Mouse (Mus musculus): Measurements from ENCODE around the gene Dennd1b.

Dennd1b gene

GRCm38 (mm10) chr1:139180481-139181149 is 217.4 kb downstream of the Dennd1b start:
- DNase-seq (ENCODE audit: low spot score), result no peak

DNA sequence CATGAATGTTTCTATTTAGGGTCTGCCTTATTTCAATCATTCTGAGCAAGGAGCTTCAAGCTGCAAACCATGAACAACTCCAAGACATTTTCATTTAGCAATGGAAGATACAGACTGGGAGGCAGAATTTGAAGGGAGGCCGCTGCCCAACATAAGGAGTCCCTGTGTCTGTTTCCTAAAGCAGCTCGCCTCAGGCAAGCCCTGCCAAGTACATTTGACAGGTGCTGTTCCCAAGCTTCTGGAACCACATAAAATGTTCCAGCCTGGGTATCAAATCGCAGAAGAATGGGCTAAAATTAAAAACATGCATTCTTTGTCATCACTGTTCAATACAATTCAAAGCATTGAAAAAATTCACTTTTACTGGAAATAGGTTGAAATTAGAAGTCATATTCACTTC is 229.4 kb downstream of the Dennd1b start:
- no peak for DNase-seq (ENCODE audit: low spot score)

DNA sequence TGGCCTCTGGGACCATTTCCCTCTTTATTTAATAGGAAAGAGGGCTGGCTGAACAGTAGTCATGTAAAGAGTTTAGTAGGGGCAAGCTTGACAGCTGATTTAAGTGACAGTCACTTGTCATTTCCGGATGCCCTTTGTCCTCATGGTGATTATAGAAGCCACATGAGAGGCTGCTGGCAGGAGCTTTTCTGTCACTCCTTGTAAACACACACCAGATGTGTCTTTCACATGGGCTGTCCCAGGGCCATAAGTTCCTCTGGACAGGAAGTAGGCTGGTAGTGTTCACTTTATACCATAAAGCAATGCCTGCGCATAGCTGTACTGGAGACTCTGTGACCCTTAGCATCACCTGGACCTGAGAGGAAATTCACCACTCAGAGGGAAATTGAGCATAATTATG is 230.8 kb downstream of the Dennd1b start:
- DNase-seq (ENCODE audit: low spot score), result peak; percentile 54

DNA sequence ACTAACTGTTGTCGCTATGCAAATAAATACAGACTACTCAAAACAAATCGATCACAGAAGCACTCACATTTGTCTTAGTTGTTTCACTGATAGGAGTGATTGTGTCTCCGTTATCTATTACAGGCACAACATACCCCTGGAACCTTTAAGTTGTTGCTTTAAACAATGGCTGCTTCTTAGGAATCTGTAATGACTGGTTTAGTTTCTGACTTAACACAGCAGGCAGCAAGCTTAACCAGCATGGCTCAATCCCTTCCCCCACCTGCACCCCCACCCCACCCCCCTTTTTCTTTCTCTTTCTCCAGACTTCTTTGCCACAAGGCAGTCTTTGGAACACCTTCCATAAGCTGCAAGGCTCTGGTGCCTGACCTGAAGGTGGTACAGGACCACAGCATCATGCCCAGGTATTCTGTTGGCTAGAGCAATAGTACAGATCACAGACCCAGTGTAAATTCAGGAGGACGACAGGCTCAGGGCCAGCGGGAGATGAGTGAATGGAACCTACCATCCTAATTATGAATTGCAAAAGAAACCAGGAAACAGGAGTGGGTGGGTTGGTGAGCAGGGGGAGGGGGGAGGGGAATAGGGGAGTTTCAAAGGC is 231.3 kb downstream of the Dennd1b start:
- DNase-seq (ENCODE audit: low spot score), result no peak

GRCm38 (mm10) chr1:139203026-139203425 is 239.8 kb downstream of the Dennd1b start:
- DNase-seq (ENCODE audit: low spot score), result no peak

DNA sequence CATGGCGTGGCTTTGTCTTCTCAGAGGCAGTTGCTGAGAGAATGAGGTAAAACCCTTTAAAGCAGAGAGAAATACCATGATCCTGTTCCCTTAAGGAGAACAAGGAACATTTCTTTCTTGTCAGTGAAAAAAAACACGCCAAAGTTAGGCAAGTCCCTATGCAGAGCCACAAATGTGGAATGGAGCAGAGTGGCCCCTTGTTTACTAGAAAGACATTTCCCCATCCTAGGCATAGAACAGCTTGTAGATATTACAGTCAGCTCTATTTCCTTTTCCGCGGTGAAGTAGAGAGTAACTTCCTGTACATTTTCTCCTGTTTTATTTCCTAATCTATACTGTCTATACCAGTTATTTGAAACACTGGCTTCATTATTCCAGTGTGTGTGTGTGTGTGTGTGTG is 243.0 kb downstream of the Dennd1b start:
- no peak for DNase-seq (ENCODE audit: low spot score)

DNA sequence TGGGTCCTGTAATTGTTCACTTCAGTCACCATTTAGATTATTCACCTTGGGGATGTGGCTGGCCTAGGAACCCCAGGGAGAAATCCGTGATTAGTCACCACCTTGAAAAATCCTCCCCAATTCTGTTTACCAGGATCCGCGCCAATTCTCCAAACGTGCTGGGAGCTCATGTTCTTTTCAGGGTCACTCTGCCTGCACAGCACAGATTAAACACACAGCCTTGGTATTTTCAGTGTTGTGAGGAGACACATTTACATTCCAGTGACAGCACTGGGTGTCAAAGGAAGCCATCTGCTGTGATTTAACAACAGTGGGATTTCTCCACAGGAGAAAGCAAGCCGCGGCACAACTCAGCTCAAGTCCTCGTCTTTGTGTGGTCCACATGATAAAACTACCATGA is 246.6 kb downstream of the Dennd1b start:
- DNase-seq (ENCODE audit: low spot score), result peak; percentile 33

DNA sequence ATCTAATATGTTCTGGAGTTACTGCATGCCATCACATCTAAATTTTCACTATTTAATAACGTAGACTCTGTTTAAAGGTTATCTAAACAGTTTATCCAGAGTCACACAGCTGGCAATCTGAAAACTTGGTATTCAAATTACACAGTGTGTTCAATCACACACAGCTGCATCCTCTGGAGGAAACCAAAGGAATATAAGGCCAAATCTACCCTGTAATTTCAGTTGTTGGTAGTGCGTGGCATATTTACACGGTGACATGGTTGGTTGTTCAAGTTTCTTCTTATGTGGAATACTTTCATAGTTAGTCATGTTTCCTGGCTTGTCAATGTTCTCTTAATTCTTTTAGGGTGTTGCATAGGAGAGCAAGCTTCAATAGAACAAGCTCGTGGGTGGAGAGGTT is 247.3 kb downstream of the Dennd1b start:
- no peak for DNase-seq (ENCODE audit: low spot score)

- DNase-seq (ENCODE audit: low spot score), result no peak
Observed at GRCm38 (mm10) chr1:139215311-139215710, 252.1 kb downstream of the Dennd1b start.

- no peak for DNase-seq (ENCODE audit: low spot score)
Observed at GRCm38 (mm10) chr1:139223804-139224203, 260.6 kb downstream of the Dennd1b start.

DNA sequence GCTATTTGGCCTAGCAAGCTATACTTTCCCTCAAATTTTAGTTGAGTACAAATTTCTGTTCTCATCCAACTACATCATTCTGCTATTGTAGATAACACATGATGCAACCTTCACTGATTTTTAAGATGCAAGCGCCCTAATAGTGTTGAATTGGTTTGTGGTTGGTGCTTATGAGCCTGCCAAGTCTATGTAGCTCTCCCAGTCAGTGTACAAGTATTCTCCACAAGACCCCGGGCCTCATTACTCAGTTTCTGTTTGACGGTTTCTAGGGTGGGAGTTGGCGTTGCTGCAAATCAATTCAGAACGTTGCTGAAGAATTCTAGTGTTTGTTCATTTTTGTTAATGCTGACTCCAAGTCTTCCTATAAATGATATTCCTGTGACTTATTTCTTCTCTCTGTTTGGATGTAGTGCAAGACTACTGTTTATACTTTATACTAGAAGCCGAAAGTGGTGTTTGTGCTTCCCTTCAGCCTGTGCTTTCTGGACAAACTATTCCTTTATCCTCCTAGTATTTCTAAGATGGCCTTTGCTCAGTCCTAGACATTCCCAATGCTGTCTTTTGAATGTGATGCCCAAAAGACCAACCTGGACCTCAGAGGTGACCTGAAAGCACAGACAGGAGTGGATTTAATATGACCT is 261.2 kb downstream of the Dennd1b start:
- DNase-seq (ENCODE audit: low spot score), result no peak
